Mouse (Mus musculus) ES-E14 (cell line): ENCODE measurements around the gene Szrd1. TPM values are rescaled to one million over a fixed set of nuclear protein-coding genes. Genes with fewer than 3 reads are reported as not detected.

ENCODE experiments used
- DNase-seq: peaks from one replicate; pipeline ENCODE4 v3.0.0-alpha.2; 2013; ENCODE audit warnings: low read depth, low spot score
- H3K27ac ChIP-seq: 2 replicates; pipeline ENCODE4 v1.5.1; 2012; ENCODE audit warnings: low read depth, mild to moderate bottlenecking, low read length, moderate library complexity, mixed read lengths; ENCODE audit not compliant: poor library complexity, insufficient read depth, severe bottlenecking
- H3K36me3 ChIP-seq: 2 replicates; pipeline ENCODE4 v1.6.1; 2012; ENCODE audit warnings: mild to moderate bottlenecking, low read length, moderate library complexity, mixed read lengths; ENCODE audit not compliant: control insufficient read depth, poor library complexity, insufficient read depth, severe bottlenecking
- H3K4me1 ChIP-seq, 2 experiments: fragments of 150-350 bp in 1 of 2; sonication (generic) in 1 of 2; 2 replicates each; pipeline ENCODE4 v1.6.1; 2012; ENCODE audit warnings: low read length in 2 of 2, mild to moderate bottlenecking in 1 of 2, mixed read lengths in 1 of 2; ENCODE audit not compliant: control insufficient read depth in 2 of 2, insufficient read depth in 2 of 2, poor library complexity in 1 of 2
- H3K4me3 ChIP-seq, 2 experiments: fragments of 150-350 bp in 1 of 2; sonication (generic) in 1 of 2; 2 replicates each; pipeline ENCODE4 v1.5.1; 2012; ENCODE audit warnings: low read length in 2 of 2, low read depth in 1 of 2, mild to moderate bottlenecking in 1 of 2, mixed read lengths in 1 of 2; ENCODE audit not compliant: insufficient read depth in 1 of 2, poor library complexity in 1 of 2, severe bottlenecking in 1 of 2
- H3K9ac ChIP-seq: 2 replicates; pipeline ENCODE4 v1.6.1; 2012; ENCODE audit warnings: low read depth, mild to moderate bottlenecking, low read length, mixed read lengths; ENCODE audit not compliant: poor library complexity, insufficient read depth, severe bottlenecking
- H3K9me3 ChIP-seq: fragments of 150-350 bp; sonication (generic); 2 replicates; pipeline ENCODE4 v1.6.1; 2012; ENCODE audit warnings: low read depth, mild to moderate bottlenecking, low read length; ENCODE audit not compliant: control insufficient read depth, insufficient read depth
- CHD2 ChIP-seq: IDR thresholded peaks from 2 replicates; pipeline ENCODE4 v1.6.1; 2014; ENCODE audit warnings: mild to moderate bottlenecking, low read depth, low read length, inconsistent platforms
- HCFC1 ChIP-seq: IDR thresholded peaks from 2 replicates; pipeline ENCODE4 v1.6.1; 2012; ENCODE audit warnings: low read length, inconsistent platforms, borderline replicate concordance; ENCODE audit not compliant: insufficient read depth
- MAFK ChIP-seq: IDR thresholded peaks from 2 replicates; pipeline ENCODE4 v1.6.1; 2014; ENCODE audit warnings: mild to moderate bottlenecking, low read depth, low read length, inconsistent platforms; ENCODE audit not compliant: insufficient read depth
- ZC3H11A ChIP-seq: IDR thresholded peaks from 2 replicates; pipeline ENCODE4 v1.6.1; 2012; ENCODE audit warnings: low read depth, mild to moderate bottlenecking, inconsistent platforms, low read length, borderline replicate concordance
- ZNF384 ChIP-seq: IDR thresholded peaks from 2 replicates; pipeline ENCODE4 v1.6.1; 2012; ENCODE audit warnings: low read depth, low read length, inconsistent platforms
- in situ Hi-C, 2 experiments: fragments of 600-800 bp; cut with MboI; formaldehyde crosslinking; loops; one replicate each; pipeline ENCODE4 v1.15.1; 2025; ENCODE audit warnings: low sequenced_read_pairs in 2 of 2, inconsistent platforms in 1 of 2; ENCODE audit not compliant: unreplicated experiment in 2 of 2
- total RNA-seq: library from RNA; depleted of rRNA; stranded (reverse); fragments of 300-350 nt; gene quantifications from 2 replicates; pipeline ENCODE4 v1.2.3, GENCODE M21; 2012

Gene Szrd1
- total RNA-seq, 1 experiment = 64.6 TPM

GRCm38 (mm10) chr4:141099956-141100355 is 39.6 kb downstream of the Szrd1 start:
- Histone ChIP-seq H3K4me3 (no peak overlapping the region), H3K27ac (no peak overlapping the region), H3K4me1 (peaks cover 5 to 35% of the 10 kb centered on the region in 2 experiments), H3K9me3 (no peaks in the 10 kb centered on the region), H3K9ac (no peak overlapping the region), H3K36me3 (no peaks in the 10 kb centered on the region)
- no peak for DNase-seq
- in situ Hi-C loops = no loop called here
- TF ChIP-seq HCFC1 = no peak
- no peak for TF ChIP-seq ZNF384
- TF ChIP-seq ZC3H11A = no peak
- no peak for TF ChIP-seq CHD2
- no peak for TF ChIP-seq MAFK

DNA sequence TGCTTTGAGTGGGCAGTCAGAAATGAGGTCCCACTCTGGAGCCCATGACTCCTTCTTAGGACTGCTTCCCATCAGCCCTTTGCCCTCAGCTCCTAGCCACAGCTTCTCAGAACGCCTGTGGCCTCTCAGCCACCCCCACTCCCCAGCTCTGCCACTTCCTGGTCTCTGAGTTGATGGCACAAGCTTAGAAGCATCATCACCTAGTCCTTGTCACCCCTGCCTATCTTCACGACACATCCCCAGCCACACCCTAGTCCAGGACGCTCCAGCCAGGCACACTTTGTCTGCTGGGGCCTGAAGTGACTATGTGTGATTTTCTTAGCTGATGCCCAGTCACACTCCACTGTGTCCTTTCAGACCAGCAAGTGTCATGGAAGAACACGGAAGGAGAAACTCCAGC is 40.6 kb downstream of the Szrd1 start:
- Histone ChIP-seq H3K9me3 (no peaks in the 10 kb centered on the region), H3K9ac (no peak overlapping the region), H3K36me3 (no peaks in the 10 kb centered on the region), H3K27ac (no peak overlapping the region), H3K4me3 (no peak overlapping the region), H3K4me1 (peaks cover 5 to 35% of the 10 kb centered on the region in 2 experiments)
- no peak for DNase-seq
- in situ Hi-C loops = no loop called here
- TF ChIP-seq MAFK (no peak), CHD2 (no peak), HCFC1 (no peak), ZC3H11A (no peak), ZNF384 (no peak)

GRCm38 (mm10) chr4:141096710-141097109 is 42.9 kb downstream of the Szrd1 start:
- Histone ChIP-seq H3K9ac (no peak overlapping the region), H3K27ac (no peak overlapping the region), H3K9me3 (no peaks in the 10 kb centered on the region), H3K4me3 (no peak overlapping the region), H3K36me3 (no peaks in the 10 kb centered on the region), H3K4me1 (peaks cover 5 to 35% of the 10 kb centered on the region in 2 experiments)
- in situ Hi-C loops = no loop called here
- no peak for TF ChIP-seq MAFK
- TF ChIP-seq ZNF384 = no peak
- no peak for TF ChIP-seq ZC3H11A
- TF ChIP-seq CHD2 = no peak
- no peak for TF ChIP-seq HCFC1
- no peak for DNase-seq

GRCm38 (mm10) chr4:141095016-141095415 is 44.6 kb downstream of the Szrd1 start:
- no peak for DNase-seq
- in situ Hi-C loops = no loop called here
- Histone ChIP-seq H3K9me3 (no peaks in the 10 kb centered on the region), H3K27ac (no peak overlapping the region), H3K4me1 (peaks cover 4 to 25% of the 10 kb centered on the region in 2 experiments), H3K36me3 (no peaks in the 10 kb centered on the region), H3K4me3 (peak overlapping the region; percentile 30 to 32; a peak in 2 of 4 replicates), H3K9ac (0 out of 2 replicates have a peak overlapping the region, but pooled peaks have one; percentile 23)
- no peak for TF ChIP-seq CHD2
- no peak for TF ChIP-seq MAFK
- TF ChIP-seq HCFC1 = no peak
- TF ChIP-seq ZC3H11A = no peak
- no peak for TF ChIP-seq ZNF384

- no peak overlapping the region for H3K9ac ChIP-seq
- no peak overlapping the region for H3K4me3 ChIP-seq
- no peaks in the 10 kb centered on the region for H3K9me3 ChIP-seq
- DNase-seq = no peak
- H3K27ac ChIP-seq = no peak overlapping the region
- in situ Hi-C loops = no loop called here
- no peak for TF ChIP-seq MAFK
- no peak for TF ChIP-seq HCFC1
- no peak for TF ChIP-seq ZC3H11A
- TF ChIP-seq ZNF384 = no peak
- no peak for TF ChIP-seq CHD2
- no peaks in the 10 kb centered on the region for H3K36me3 ChIP-seq
- peaks cover 0 to 7% of the 10 kb centered on the region in 2 experiments; a peak in 1 of 4 replicates for H3K4me1 ChIP-seq
Observed at GRCm38 (mm10) chr4:141088714-141089113, 50.9 kb downstream of the Szrd1 start.
